Mouse (Mus musculus) right cerebral cortex, postnatal 10 days (tissue): Measurements from ENCODE around the gene Mrtfa.

ENCODE experiments used
- DNase-seq, 2 experiments: peaks; one replicate each; pipeline ENCODE4 v3.0.0; 2021; ENCODE audit warnings: low spot score in 2 of 2

Mrtfa gene

GRCm38 (mm10) chr15:81156453-81156852 lies 34.1 kb downstream of the Mrtfa start:
- no peak for DNase-seq

GRCm38 (mm10) chr15:81155845-81156244 lies 34.7 kb downstream of the Mrtfa start:
- peak in 1 of 2 experiments; percentile 19 for DNase-seq

GRCm38 (mm10) chr15:81154846-81155624 lies 35.5 kb downstream of the Mrtfa start:
- peak in 1 of 2 experiments; percentile 20 for DNase-seq

GRCm38 (mm10) chr15:81141956-81142576 lies 48.5 kb downstream of the Mrtfa start:
- DNase-seq, result no peak

GRCm38 (mm10) chr15:81140004-81140403 lies 50.6 kb downstream of the Mrtfa start:
- no peak for DNase-seq

- no peak for DNase-seq
Measured at GRCm38 (mm10) chr15:81137298-81137697, 53.3 kb downstream of the Mrtfa start.

- DNase-seq, result no peak
Measured at GRCm38 (mm10) chr15:81133781-81134180, 56.8 kb downstream of the Mrtfa start.

- no peak for DNase-seq
Measured at GRCm38 (mm10) chr15:81131152-81131551, 59.4 kb downstream of the Mrtfa start.

GRCm38 (mm10) chr15:81129970-81130369 lies 60.6 kb downstream of the Mrtfa start:
- peak; percentile 58 to 65 for DNase-seq

- DNase-seq, result no peak
Measured at GRCm38 (mm10) chr15:81128155-81128838, 62.3 kb downstream of the Mrtfa start.

GRCm38 (mm10) chr15:81124282-81124681 lies 66.3 kb downstream of the Mrtfa start:
- DNase-seq, result no peak

GRCm38 (mm10) chr15:81123122-81123521 lies 67.4 kb downstream of the Mrtfa start:
- DNase-seq, result no peak

- no peak for DNase-seq
Measured at GRCm38 (mm10) chr15:81122535-81122934, 68.0 kb downstream of the Mrtfa start.

- DNase-seq, result no peak
Measured at GRCm38 (mm10) chr15:81122078-81122477, 68.5 kb downstream of the Mrtfa start.

GRCm38 (mm10) chr15:81120946-81121345 lies 69.6 kb downstream of the Mrtfa start:
- no peak for DNase-seq

- no peak for DNase-seq
Measured at GRCm38 (mm10) chr15:81120140-81120539, 70.4 kb downstream of the Mrtfa start.

GRCm38 (mm10) chr15:81118226-81118625 lies 72.3 kb downstream of the Mrtfa start:
- DNase-seq, result no peak

- DNase-seq, result no peak
Measured at GRCm38 (mm10) chr15:81112589-81112988, 78.0 kb downstream of the Mrtfa start.

- no peak for DNase-seq
Measured at GRCm38 (mm10) chr15:81110315-81110714, 80.2 kb downstream of the Mrtfa start.

GRCm38 (mm10) chr15:81105962-81106361 lies 84.6 kb downstream of the Mrtfa start:
- peak; percentile 79 to 86 for DNase-seq

GRCm38 (mm10) chr15:81104585-81105259 lies 85.8 kb downstream of the Mrtfa start:
- DNase-seq, result peak; percentile 39 to 48

GRCm38 (mm10) chr15:81103500-81103899 lies 87.1 kb downstream of the Mrtfa start:
- no peak for DNase-seq
